Comparison of ENCODE assay signal across 16 mouse cellular contexts in the genomic region with DNA sequence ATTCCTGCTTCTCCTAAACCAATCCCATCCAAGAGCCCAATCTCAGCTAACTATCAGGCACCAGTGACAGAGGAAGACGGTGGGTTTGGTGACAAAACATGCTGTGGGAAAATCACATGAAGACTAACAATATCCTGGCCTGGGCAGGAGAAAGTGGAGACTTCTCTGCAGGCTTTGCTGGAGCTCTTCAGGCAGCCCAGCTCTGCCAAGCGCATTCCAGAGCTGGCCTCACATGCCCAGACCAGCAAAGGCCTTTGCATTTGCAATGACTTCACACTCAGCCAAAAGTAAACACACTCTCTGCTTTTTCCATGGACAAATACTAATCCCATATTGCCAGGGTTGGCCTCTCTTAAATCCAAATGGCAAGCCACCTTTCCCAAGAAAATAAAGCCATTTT.
DNase-seq lines count a peak whose midpoint lies in the region; ATAC-seq and TF ChIP-seq lines count a peak whose summit lies in the region.
"Had no signal": no experiment of that assay in that cellular context is flagged by ENCODE, and none has a peak within 500 bp of the region (broad histone marks: within the 10 kb centered on the region; RNA-seq: fewer than 3 reads in every experiment).

No protein-coding gene starts in this region.

- H3K4me3 ChIP-seq in layer of hippocampus, adult 2 months = no peak overlapping the region
- H3K4me3 ChIP-seq in lung, embryonic 14.5 days (ENCODE audit: low read depth, low read length) = no peak overlapping the region
- no peak overlapping the region for H3K4me3 ChIP-seq in stomach, postnatal 0 days (ENCODE audit: low read depth, low read length)
- no peak overlapping the region for H3K4me3 ChIP-seq in forebrain, embryonic 16.5 days (replicated peaks; ENCODE audit: low read length)
- H3K4me3 ChIP-seq: erythroblast, embryonic 14.5 days; hindbrain, embryonic 15.5 days; limb, embryonic 10.5 days; myocyte had no signal

- no peak for DNase-seq in layer of hippocampus, adult 2 months (ENCODE audit: low spot score in 2 of 2)
- no peak for DNase-seq in layer of hippocampus, postnatal 10 days (ENCODE audit: low spot score in 2 of 2)
- DNase-seq in gonadal fat pad, adult 2 months (ENCODE audit: low read depth) = peak; percentile 37
- peak; percentile 75 for DNase-seq in lung, embryonic 14.5 days
- DNase-seq in stomach, postnatal 0 days (ENCODE audit: low spot score) = no peak
- DNase-seq: adrenal gland, postnatal 14 days; right cerebral cortex, postnatal 14 days; thymus, postnatal 25 days had no signal

- H3K4me1 ChIP-seq in lung, embryonic 14.5 days (ENCODE audit: insufficient read depth) = peaks cover 17% of the 10 kb centered on the region
- H3K4me1 ChIP-seq in stomach, postnatal 0 days (replicated peaks; ENCODE audit: control insufficient read depth, insufficient read depth) = no peaks in the 10 kb centered on the region
- no peaks in the 10 kb centered on the region; the same call in 1 of the 2 replicates for H3K4me1 ChIP-seq in forebrain, embryonic 16.5 days (replicated peaks; ENCODE audit: control insufficient read depth, insufficient read depth, low read length)
- H3K4me1 ChIP-seq: hindbrain, embryonic 15.5 days had no signal

- TF ChIP-seq EP300 in stomach, postnatal 0 days (optimal IDR thresholded peaks at IDR 0.05) = no peak

- peak; percentile 51 for ATAC-seq in lung, embryonic 14.5 days (ENCODE audit: insufficient read depth)
- ATAC-seq in stomach, postnatal 0 days (ENCODE audit: low FRiP score, low TSS enrichment) = 0 out of 2 replicates have a peak, but pooled peaks have one; percentile 43
- ATAC-seq in inflammation-experienced regulatory T-cells, adult 6 months = no peak
- no peak for ATAC-seq in forebrain, embryonic 16.5 days

- no peaks in the 10 kb centered on the region for H3K9me3 ChIP-seq in lung, embryonic 14.5 days (ENCODE audit: low read depth, low read length)
- no peaks in the 10 kb centered on the region for H3K9me3 ChIP-seq in stomach, postnatal 0 days (ENCODE audit: control insufficient read depth, low read length)
- H3K9me3 ChIP-seq in forebrain, embryonic 16.5 days (ENCODE audit: control insufficient read depth, low read length) = no peaks in the 10 kb centered on the region
- H3K9me3 ChIP-seq: hindbrain, embryonic 15.5 days; limb, embryonic 10.5 days had no signal

- no peak overlapping the region for H3K9ac ChIP-seq in lung, embryonic 14.5 days
- H3K9ac ChIP-seq in stomach, postnatal 0 days (ENCODE audit: low read length) = no peak overlapping the region
- H3K9ac ChIP-seq in forebrain, embryonic 16.5 days (replicated peaks; ENCODE audit: low read depth, low read length) = no peak overlapping the region
- H3K9ac ChIP-seq: hindbrain, embryonic 15.5 days; liver, embryonic 14.5 days had no signal

- H3K27me3 ChIP-seq in lung, embryonic 14.5 days (ENCODE audit: insufficient read depth, low read length) = no peaks in the 10 kb centered on the region
- H3K27me3 ChIP-seq in stomach, postnatal 0 days (ENCODE audit: control insufficient read depth, insufficient read depth, low read length) = no peaks in the 10 kb centered on the region
- H3K27me3 ChIP-seq in forebrain, embryonic 16.5 days (replicated peaks; ENCODE audit: control insufficient read depth, insufficient read depth, low read length) = no peaks in the 10 kb centered on the region
- H3K27me3 ChIP-seq: hindbrain, embryonic 15.5 days had no signal

- peaks cover 8% of the 10 kb centered on the region; the same call in 1 of the 2 replicates for H3K36me3 ChIP-seq in lung, embryonic 14.5 days (ENCODE audit: insufficient read depth)
- no peaks in the 10 kb centered on the region for H3K36me3 ChIP-seq in stomach, postnatal 0 days (ENCODE audit: control insufficient read depth, insufficient read depth, low read length)
- 0 out of 2 replicates have a peak, but pooled peaks cover 3% of the 10 kb centered on the region for H3K36me3 ChIP-seq in forebrain, embryonic 16.5 days (ENCODE audit: control insufficient read depth, insufficient read depth)

- 32% methylated on average over 2 of the region's 2 CpGs for WGBS in lung, embryonic 14.5 days
- 55% methylated on average over 2 of the region's 2 CpGs for WGBS in stomach, postnatal 0 days
- WGBS in forebrain, embryonic 16.5 days = 84% methylated on average over 2 of the region's 2 CpGs

- H3K4me2 ChIP-seq in lung, embryonic 14.5 days = peak overlapping the region; percentile 25; the same call in 1 of the 2 replicates
- no peak overlapping the region for H3K4me2 ChIP-seq in stomach, postnatal 0 days (replicated peaks; ENCODE audit: low read depth)
- H3K4me2 ChIP-seq in forebrain, embryonic 16.5 days (ENCODE audit: low read length) = no peak overlapping the region
- H3K4me2 ChIP-seq: hindbrain, embryonic 15.5 days; midbrain, embryonic 11.5 days had no signal

- no peak for TF ChIP-seq CTCF in layer of hippocampus, adult 2 months (conservative IDR thresholded peaks at IDR 0.05)
- TF ChIP-seq CTCF in lung, embryonic 14.5 days (IDR thresholded peaks at IDR 0.05; ENCODE audit: low read depth) = no peak
- TF ChIP-seq CTCF in stomach, postnatal 0 days (IDR thresholded peaks at IDR 0.05; ENCODE audit: low read depth) = no peak

- H3K27ac ChIP-seq in layer of hippocampus, adult 2 months = 0 out of 2 replicates have a peak overlapping the region, but pooled peaks have one; percentile 25
- H3K27ac ChIP-seq in lung, embryonic 14.5 days (ENCODE audit: low read depth) = peak overlapping the region; percentile 90
- H3K27ac ChIP-seq in stomach, postnatal 0 days (replicated peaks) = no peak overlapping the region
- no peak overlapping the region for H3K27ac ChIP-seq in forebrain, embryonic 16.5 days (ENCODE audit: low read length)
- H3K27ac ChIP-seq: hindbrain, embryonic 15.5 days; limb, embryonic 10.5 days; liver, embryonic 14.5 days had no signal

Comparison
In these comparisons a context has a peak if more than half of its experiments do, and no peak if none do; other contexts are left out.
1. DNase-seq: peak in gonadal fat pad, adult 2 months (single experiment) and lung, embryonic 14.5 days (single experiment); none in layer of hippocampus, adult 2 months (0 of 2), layer of hippocampus, postnatal 10 days (0 of 2) and stomach, postnatal 0 days (single experiment).
2. H3K27ac ChIP-seq: peak in layer of hippocampus, adult 2 months (single experiment) and lung, embryonic 14.5 days (single experiment); none in stomach, postnatal 0 days (single experiment) and forebrain, embryonic 16.5 days (single experiment).
3. ATAC-seq: peak in lung, embryonic 14.5 days (single experiment) and stomach, postnatal 0 days (single experiment); none in inflammation-experienced regulatory T-cells, adult 6 months (single experiment) and forebrain, embryonic 16.5 days (single experiment).